Mouse (Mus musculus): ENCODE measurements around the gene Arhgef33.
"Not testable (repeated sequence)": the region's sequence is repeated elsewhere in the genome, so short reads cannot be mapped to it uniquely, and the experiment has no call there.

The Arhgef33 gene

DNA sequence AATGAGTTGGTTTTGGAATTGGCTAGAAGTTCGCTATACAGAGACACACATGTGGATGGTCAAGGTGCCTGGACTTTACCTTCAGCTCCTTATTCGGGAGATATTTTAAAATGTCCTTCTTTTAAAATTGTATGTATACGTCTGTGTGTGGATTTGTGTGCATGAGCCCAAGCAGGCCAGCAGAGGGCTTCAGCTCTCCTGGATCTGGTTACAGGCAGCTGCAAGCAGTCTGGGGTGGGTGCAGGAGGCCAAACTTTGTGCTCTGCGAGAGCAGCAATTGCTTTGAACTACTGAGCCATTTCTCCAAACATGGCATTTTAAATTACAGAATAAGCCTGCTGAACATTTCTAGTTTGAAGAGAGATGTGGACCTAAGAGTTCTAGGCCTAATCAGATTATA is 38.1 kb downstream of the Arhgef33 start:
- no peak for DNase-seq (ENCODE audit: extremely low spot score, low read depth, low spot score)

GRCm38 (mm10) chr17:80346591-80347125 is 39.5 kb downstream of the Arhgef33 start:
- DNase-seq (ENCODE audit: extremely low spot score, low read depth, low spot score), result no peak

DNA sequence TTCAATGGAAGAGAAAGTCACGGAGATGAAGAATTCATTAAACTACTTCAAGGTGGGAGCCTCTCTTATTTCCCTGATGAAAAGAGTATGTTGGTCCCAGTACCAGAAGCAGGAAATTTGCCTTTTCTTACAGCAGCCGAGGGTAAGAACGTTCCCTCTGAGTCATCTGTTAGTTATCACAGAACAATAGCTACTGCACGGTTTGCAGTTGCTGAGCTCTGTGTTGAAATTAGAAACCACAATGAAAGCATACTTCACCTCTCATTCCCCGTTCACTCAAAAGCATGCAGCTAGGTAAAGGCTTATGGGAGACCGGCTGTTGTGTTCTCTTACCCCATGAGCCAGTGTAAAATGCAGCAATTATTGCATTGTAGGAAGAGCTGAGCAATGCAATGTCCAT is 40.0 kb downstream of the Arhgef33 start:
- no peak for DNase-seq (ENCODE audit: extremely low spot score, low read depth, low spot score)

DNA sequence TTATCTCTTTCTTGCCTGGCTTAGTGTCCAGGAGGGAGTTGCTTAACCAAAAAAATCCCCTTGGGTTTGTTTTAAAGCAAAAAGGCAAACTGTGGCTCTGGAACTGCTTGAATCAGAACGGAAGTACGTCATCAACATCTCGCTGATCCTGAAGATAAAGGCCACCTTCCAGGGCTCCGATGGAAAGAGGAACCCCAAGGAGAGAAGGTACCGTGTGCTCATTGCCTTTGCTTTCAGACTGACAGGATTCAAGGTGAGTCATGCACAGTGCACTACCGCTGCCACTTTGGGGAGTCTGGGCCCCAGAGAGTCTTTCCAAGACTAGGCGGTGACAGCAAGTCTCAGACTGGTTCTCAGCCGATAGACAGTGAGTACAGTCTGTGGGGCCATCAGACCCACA is 53.0 kb downstream of the Arhgef33 start:
- DNase-seq (ENCODE audit: extremely low spot score, low read depth, low spot score), result no peak

- DNase-seq (ENCODE audit: extremely low spot score, low read depth, low spot score), result no peak
Measured at GRCm38 (mm10) chr17:80367276-80367675, 60.1 kb downstream of the Arhgef33 start.

- DNase-seq (ENCODE audit: extremely low spot score, low read depth, low spot score), result no peak
Measured at GRCm38 (mm10) chr17:80368606-80369005, 61.4 kb downstream of the Arhgef33 start.

- no peak for DNase-seq (ENCODE audit: extremely low spot score, low read depth, low spot score)
Measured at GRCm38 (mm10) chr17:80372989-80373725, 66.0 kb downstream of the Arhgef33 start, which contains the start of gene Gm10190. Gene Gm10190, minus strand, starts transcription at chr17:80373541.

DNA sequence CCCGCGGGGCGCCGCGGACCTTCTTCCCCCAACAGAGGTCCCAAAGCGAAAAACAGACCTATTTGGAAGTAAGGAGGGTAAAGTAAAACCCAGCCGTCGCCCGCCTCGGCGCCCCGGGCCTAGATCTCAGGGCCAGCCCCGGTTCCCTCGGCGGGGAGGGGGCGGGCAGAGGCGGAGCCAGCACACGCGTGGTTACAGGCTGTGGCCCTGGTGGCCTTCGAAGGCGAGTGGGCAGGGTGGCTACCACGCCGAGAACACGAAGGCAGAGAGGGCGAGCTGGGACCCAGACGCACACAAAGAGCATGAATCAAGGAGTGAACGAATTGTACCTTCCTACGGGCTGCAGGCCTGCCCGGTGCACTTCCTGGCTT is 66.5 kb downstream of the Arhgef33 start:
- DNase-seq (ENCODE audit: extremely low spot score, low read depth, low spot score), result no peak

- not testable (repeated sequence) for DNase-seq (ENCODE audit: extremely low spot score, low read depth, low spot score)
Measured at GRCm38 (mm10) chr17:80378386-80378785, 71.2 kb downstream of the Arhgef33 start.

DNA sequence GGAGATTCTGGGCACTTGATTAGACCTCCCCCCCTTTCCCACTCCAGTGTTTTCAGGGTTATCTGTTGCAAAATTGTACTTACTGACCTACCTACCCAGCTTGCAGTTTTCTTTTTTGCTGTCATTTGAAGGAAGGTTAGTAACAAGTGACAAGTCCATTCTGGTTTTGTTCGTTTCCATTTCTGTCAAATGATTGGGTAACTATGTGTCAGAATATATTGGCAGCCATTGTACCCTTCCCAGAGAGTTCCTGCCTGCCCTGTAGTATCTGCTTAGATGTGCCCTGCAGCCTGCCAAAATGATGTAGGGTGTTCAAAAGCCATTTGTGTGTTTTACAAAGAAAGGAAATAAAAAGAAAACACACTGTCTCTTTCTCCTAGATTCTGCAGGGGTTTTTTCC is 78.5 kb downstream of the Arhgef33 start:
- no peak for DNase-seq (ENCODE audit: extremely low spot score, low read depth, low spot score)

- DNase-seq (ENCODE audit: extremely low spot score, low read depth, low spot score), result no peak
Measured at GRCm38 (mm10) chr17:80390024-80390423, 82.8 kb downstream of the Arhgef33 start.

DNA sequence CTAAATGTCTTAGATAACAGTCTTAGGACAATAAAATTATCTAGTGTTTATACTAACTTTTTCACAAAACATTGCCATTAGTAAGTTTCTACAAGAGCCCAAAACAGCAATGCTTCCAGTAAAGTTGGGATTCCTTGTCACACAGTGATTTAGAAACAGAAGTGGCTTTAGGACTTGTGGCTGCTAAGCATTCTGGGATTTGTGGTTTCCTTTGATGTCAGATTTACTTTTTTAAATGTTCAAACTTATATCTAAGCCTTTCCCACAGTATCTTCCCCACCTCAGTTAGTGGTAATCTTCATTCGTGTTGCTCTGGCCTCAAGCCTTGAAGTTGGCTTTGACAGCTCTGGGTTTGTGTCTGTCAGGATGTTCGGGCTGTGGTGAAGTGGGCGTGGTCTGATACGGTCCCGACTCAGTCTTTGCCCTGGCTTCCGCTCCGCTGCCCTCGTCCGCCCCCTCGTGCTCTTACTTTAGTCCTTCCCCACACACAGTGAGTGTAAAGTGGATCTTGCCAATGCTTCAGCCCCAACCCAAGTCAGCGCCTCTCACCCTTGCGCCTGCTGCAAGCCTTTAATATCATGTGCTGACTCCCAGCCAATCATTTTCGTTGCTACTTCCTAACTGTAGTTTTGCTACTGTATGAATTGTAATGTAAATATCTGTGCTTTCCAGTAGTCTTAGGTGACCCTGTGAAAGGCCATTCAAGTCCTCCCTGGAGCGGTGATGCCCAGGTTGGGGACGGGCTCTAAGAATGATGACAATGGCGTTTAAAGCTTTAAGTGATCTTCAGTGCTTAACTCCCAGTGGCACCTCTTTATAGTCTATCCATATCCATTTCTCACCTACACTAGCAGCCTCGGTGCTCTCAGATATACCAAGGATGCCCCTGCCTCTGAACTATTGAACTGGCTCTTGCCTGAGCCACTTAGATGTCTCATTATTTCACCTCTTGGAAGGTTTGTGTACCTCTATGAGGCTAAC is 84.5 kb downstream of the Arhgef33 start:
- no peak for DNase-seq (ENCODE audit: extremely low spot score, low read depth, low spot score)

GRCm38 (mm10) chr17:80398243-80398642 is 91.0 kb downstream of the Arhgef33 start:
- DNase-seq (ENCODE audit: extremely low spot score, low read depth, low spot score), result no peak

GRCm38 (mm10) chr17:80411182-80411581 is 104.0 kb downstream of the Arhgef33 start:
- no peak for DNase-seq (ENCODE audit: extremely low spot score, low read depth, low spot score)

GRCm38 (mm10) chr17:80418572-80419210 is 111.5 kb downstream of the Arhgef33 start:
- DNase-seq (ENCODE audit: extremely low spot score, low read depth, low spot score), result no peak

GRCm38 (mm10) chr17:80420998-80421397 is 113.8 kb downstream of the Arhgef33 start:
- no peak for DNase-seq (ENCODE audit: extremely low spot score, low read depth, low spot score)

GRCm38 (mm10) chr17:80426171-80426570 is 119.0 kb downstream of the Arhgef33 start:
- no peak for DNase-seq (ENCODE audit: extremely low spot score, low read depth, low spot score)

GRCm38 (mm10) chr17:80426901-80427300 is 119.7 kb downstream of the Arhgef33 start:
- no peak for DNase-seq (ENCODE audit: extremely low spot score, low read depth, low spot score)

DNA sequence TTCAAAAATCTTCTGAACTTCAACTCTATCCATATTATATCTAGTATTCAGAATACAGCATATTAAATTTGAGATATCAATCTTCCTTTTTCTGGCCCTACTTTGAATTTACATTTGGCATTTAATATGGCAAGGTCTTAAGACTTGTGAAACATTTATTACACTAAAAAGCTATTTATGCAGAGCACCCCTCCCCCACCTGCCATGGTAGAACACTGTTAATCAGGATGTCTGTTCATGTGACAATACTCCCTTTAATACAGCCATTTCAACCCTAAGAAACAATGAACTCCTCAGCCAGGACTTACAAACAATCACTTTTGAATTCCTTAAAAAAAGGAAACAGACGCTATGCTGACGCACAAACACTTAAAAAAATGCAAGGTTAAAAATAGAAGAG is 120.8 kb downstream of the Arhgef33 start:
- no peak for DNase-seq (ENCODE audit: extremely low spot score, low read depth, low spot score)

GRCm38 (mm10) chr17:80431997-80432396 is 124.8 kb downstream of the Arhgef33 start:
- no peak for DNase-seq (ENCODE audit: extremely low spot score, low read depth, low spot score)

GRCm38 (mm10) chr17:80434430-80434829 is 127.2 kb downstream of the Arhgef33 start:
- DNase-seq (ENCODE audit: extremely low spot score, low read depth, low spot score), result no peak
